Mouse (Mus musculus) midbrain, postnatal 0 days (tissue): ENCODE results near the gene Mtg1. TPM values are rescaled to one million over a fixed set of nuclear protein-coding genes. Genes with fewer than 3 reads are reported as not detected.

ENCODE experiments used
- ATAC-seq: fragments of 200-750 bp; cut with Nextera tagmentation; 2 replicates; pipeline ENCODE4 v1.8.0; 2017; ENCODE audit warnings: moderate number of reproducible peaks, mild to moderate bottlenecking, moderate TSS enrichment, moderate library complexity; ENCODE audit not compliant: low FRiP score
- DNase-seq: peaks from one replicate; pipeline ENCODE4 v3.0.0-alpha.2; 2015; ENCODE audit warnings: low spot score
- H3K27ac ChIP-seq: fragments of 300-500 bp; sonication (generic); 2 replicates; pipeline ENCODE4 v1.5.1; 2014; ENCODE audit warnings: low read depth, mild to moderate bottlenecking, low read length, mixed read lengths
- H3K27me3 ChIP-seq: fragments of 300-500 bp; sonication (generic); 2 replicates; pipeline ENCODE4 v1.6.1; 2014; ENCODE audit warnings: low read length, control low read depth, mixed read lengths; ENCODE audit not compliant: insufficient read depth
- H3K36me3 ChIP-seq: fragments of 300-500 bp; sonication (generic); 2 replicates; pipeline ENCODE4 v1.6.1; 2014; ENCODE audit warnings: low read length, control low read depth, mixed read lengths; ENCODE audit not compliant: insufficient read depth
- H3K4me1 ChIP-seq: fragments of 300-500 bp; sonication (generic); 2 replicates; pipeline ENCODE4 v1.6.1; 2014; ENCODE audit warnings: mild to moderate bottlenecking, control low read depth, antibody characterized with exemption, low read length, mixed read lengths; ENCODE audit not compliant: insufficient read depth
- H3K4me2 ChIP-seq: fragments of 300-500 bp; sonication (generic); 2 replicates; pipeline ENCODE4 v1.6.1; 2014; ENCODE audit warnings: low read depth, mild to moderate bottlenecking, low read length, mixed read lengths; ENCODE audit not compliant: poor library complexity, severe bottlenecking
- H3K4me3 ChIP-seq: fragments of 300-500 bp; sonication (generic); 2 replicates; pipeline ENCODE4 v1.5.1; 2014; ENCODE audit warnings: low read depth, mild to moderate bottlenecking, low read length, moderate library complexity
- H3K9ac ChIP-seq: fragments of 300-500 bp; sonication (generic); replicated peaks from 2 replicates; pipeline ENCODE4 v1.6.1; 2014; ENCODE audit warnings: mild to moderate bottlenecking, low read length, moderate library complexity, mixed read lengths; ENCODE audit not compliant: poor library complexity, severe bottlenecking
- H3K9me3 ChIP-seq: fragments of 300-500 bp; sonication (generic); 2 replicates; pipeline ENCODE4 v1.6.1; 2016; ENCODE audit warnings: low read length, control low read depth
- CTCF ChIP-seq: IDR thresholded peaks from 2 replicates; pipeline ENCODE4 v1.5.1; 2016; ENCODE audit warnings: antibody characterized with exemption, mild to moderate bottlenecking
- WGBS: fragments of 180-500 bp; shearing (Covaris S2); extraction: QIAGEN DNeasy Blood & Tissue Kit; methylation state at CpG from one replicate; pipeline ENCODE4 v1.1.7; 2014; 5-methylcytosine and 5-hydroxymethylcytosine counted together
- polyA plus RNA-seq: library from polyadenylated mRNA; unstranded; fragments of >200 nt; fragmentation: Nextera tagmentation; extraction: Ambion mirVana; gene quantifications from 2 replicates; pipeline ENCODE4 v1.2.1, GENCODE M21; 2015
- total RNA-seq: library from RNA; depleted of rRNA; stranded (reverse); fragments of >200 nt; gene quantifications from 2 replicates; pipeline ENCODE4 v1.2.3, GENCODE M21; 2014; rRNA removed

The Mtg1 gene
- total RNA-seq (9.9 and 10.0 TPM in 2 replicates), polyA plus RNA-seq (31.3 and 33.7 TPM in 2 replicates)

- peak within 1 kb of the TSS; percentile 88 for H3K4me2 ChIP-seq
- peak within 1 kb of the TSS; percentile 76 for H3K9ac ChIP-seq
- DNase-seq (peak; percentile 96), ATAC-seq (peak; percentile 97)
- H3K4me1 ChIP-seq, result peaks cover 4% of the 10 kb centered on the region
- H3K9me3 ChIP-seq, result no peaks in the 10 kb centered on the region
- no peaks in the 10 kb centered on the region for H3K27me3 ChIP-seq
- TF ChIP-seq CTCF, result peak; percentile 24; the same call in 1 of the 2 replicates
- 2% methylated on average over 39 of the region's 39 CpGs for WGBS
- H3K27ac ChIP-seq, result peak within 1 kb of the TSS; percentile 89
- H3K36me3 ChIP-seq, result no peaks in the 10 kb centered on the region
- peak within 1 kb of the TSS; percentile 63 for H3K4me3 ChIP-seq
These were observed at the start of gene Mtg1 for GRCm38 (mm10) chr7:140137135-140138020. TSS of gene Mtg1 (plus strand) at chr7:140137564.

GRCm38 (mm10) chr7:140090601-140091000, 46.8 kb upstream of the Mtg1 start:
- ATAC-seq (no peak), DNase-seq (no peak)
- WGBS, result 70% methylated on average over 10 of the region's 10 CpGs

GRCm38 (mm10) chr7:140092924-140093528, 44.3 kb upstream of the Mtg1 start, which contains the start of gene Prap1:
TSS of gene Prap1 (plus strand) at chr7:140093395.
- no peaks in the 10 kb centered on the region for H3K36me3 ChIP-seq
- no peak within 1 kb of the TSS for H3K4me3 ChIP-seq
- DNase-seq (no peak), ATAC-seq (no peak)
- H3K27ac ChIP-seq, result no peak within 1 kb of the TSS
- no peak within 1 kb of the TSS for H3K9ac ChIP-seq
- no peaks in the 10 kb centered on the region for H3K9me3 ChIP-seq
- no peak for TF ChIP-seq CTCF
- WGBS, result 67% methylated on average over 5 of the region's 5 CpGs
- no peaks in the 10 kb centered on the region for H3K27me3 ChIP-seq
- H3K4me2 ChIP-seq, result no peak within 1 kb of the TSS
- no peaks in the 10 kb centered on the region for H3K4me1 ChIP-seq

More at GRCm38 (mm10) chr7:140090601-140091000, 46.8 kb upstream of the Mtg1 start:
- Histone ChIP-seq H3K27me3 (no peaks in the 10 kb centered on the region), H3K4me1 (no peaks in the 10 kb centered on the region), H3K4me3 (no peak overlapping the region), H3K9me3 (no peaks in the 10 kb centered on the region), H3K36me3 (no peaks in the 10 kb centered on the region), H3K27ac (no peak overlapping the region), H3K4me2 (no peak overlapping the region), H3K9ac (no peak overlapping the region)
- TF ChIP-seq CTCF, result no peak

GRCm38 (mm10) chr7:140094954-140095353, 42.4 kb upstream of the Mtg1 start:
- no peak overlapping the region for H3K4me2 ChIP-seq
- H3K36me3 ChIP-seq, result peaks cover 4% of the 10 kb centered on the region; the same call in 1 of the 2 replicates
- no peak for DNase-seq
- no peak overlapping the region for H3K27ac ChIP-seq
- no peak overlapping the region for H3K9ac ChIP-seq
- no peak overlapping the region for H3K4me3 ChIP-seq
- no peaks in the 10 kb centered on the region for H3K4me1 ChIP-seq
- 65% methylated on average over 5 of the region's 5 CpGs for WGBS
- ATAC-seq, result no peak
- TF ChIP-seq CTCF, result no peak
- no peaks in the 10 kb centered on the region for H3K9me3 ChIP-seq
- H3K27me3 ChIP-seq, result no peaks in the 10 kb centered on the region

- H3K4me3 ChIP-seq, result no peak overlapping the region
These were observed 41.8 kb upstream of the Mtg1 start for GRCm38 (mm10) chr7:140095556-140095955.

GRCm38 (mm10) chr7:140096055-140096454, 41.3 kb upstream of the Mtg1 start:
- peaks cover 4% of the 10 kb centered on the region; the same call in 1 of the 2 replicates for H3K36me3 ChIP-seq
- no peak for ATAC-seq

More at GRCm38 (mm10) chr7:140095556-140095955, 41.8 kb upstream of the Mtg1 start:
- 47% methylated on average over 1 of the region's 1 CpGs for WGBS
- Histone ChIP-seq H3K27me3 (no peaks in the 10 kb centered on the region), H3K27ac (no peak overlapping the region), H3K36me3 (peaks cover 4% of the 10 kb centered on the region; the same call in 1 of the 2 replicates), H3K4me1 (no peaks in the 10 kb centered on the region), H3K9ac (no peak overlapping the region), H3K4me2 (no peak overlapping the region), H3K9me3 (no peaks in the 10 kb centered on the region)
- ATAC-seq, result no peak
- TF ChIP-seq CTCF, result no peak
- DNase-seq, result no peak

More at GRCm38 (mm10) chr7:140096055-140096454, 41.3 kb upstream of the Mtg1 start:
- no peak for DNase-seq
- Histone ChIP-seq H3K4me3 (no peak overlapping the region), H3K27ac (no peak overlapping the region), H3K4me1 (no peaks in the 10 kb centered on the region), H3K27me3 (no peaks in the 10 kb centered on the region), H3K4me2 (no peak overlapping the region), H3K9ac (no peak overlapping the region), H3K9me3 (no peaks in the 10 kb centered on the region)
- no peak for TF ChIP-seq CTCF
